Mouse (Mus musculus): ENCODE measurements at regions not wholly inside any gene's neighbourhood (a gene's known extent, or its start where the extent isn't known, plus 50 kb on each side); places are given as distances from the start of the nearest gene placed in this dataset.
A peak's percentile ranks its signal among the peaks of the same experiment; 100 is the strongest.

DNA sequence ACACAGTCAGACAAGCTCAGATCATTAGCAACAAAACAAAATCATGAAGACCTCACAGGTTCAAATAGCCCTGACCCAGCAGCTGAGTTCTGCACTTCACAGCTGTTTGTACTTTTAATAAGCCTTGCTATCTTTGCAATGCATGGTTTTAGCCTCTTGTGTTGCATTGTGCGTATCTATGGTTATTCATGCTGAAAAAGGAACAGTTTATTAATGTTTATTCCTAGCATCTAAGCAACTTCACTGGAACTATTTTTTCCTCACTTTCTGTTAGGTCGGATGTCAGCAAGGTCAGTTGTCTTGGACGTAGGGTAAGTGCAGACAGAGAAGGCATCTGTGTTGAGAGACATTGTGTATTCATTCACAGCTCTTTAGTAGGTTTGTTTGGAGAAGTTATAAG lies 107.3 kb upstream of the Ccn2 start:
- no peak for DNase-seq
- intact Hi-C loops (cut with DNase I; ENCODE audit: low total_unique reads) = no loop called here

DNA sequence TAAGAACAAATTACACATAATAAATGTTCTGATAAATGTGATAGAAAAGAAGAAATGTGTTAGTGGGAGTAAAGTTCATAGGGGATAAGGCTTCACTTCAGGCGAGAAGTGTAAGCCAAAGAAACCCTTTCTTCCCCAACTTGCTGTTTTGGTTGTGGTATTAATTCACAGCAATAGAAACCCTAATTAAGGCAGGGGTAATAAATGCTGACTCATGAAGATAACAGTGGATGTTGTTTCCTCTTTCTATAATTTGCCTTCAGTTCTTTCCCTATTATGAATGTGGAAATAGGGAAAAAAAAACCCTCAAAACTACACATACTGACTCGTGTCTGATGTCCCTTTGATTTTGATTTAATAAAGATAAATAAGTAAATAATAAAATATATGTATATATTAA lies 104.8 kb upstream of the Ccn2 start:
- intact Hi-C loops (cut with DNase I; ENCODE audit: low total_unique reads) = no loop called here
- DNase-seq = no peak

DNA sequence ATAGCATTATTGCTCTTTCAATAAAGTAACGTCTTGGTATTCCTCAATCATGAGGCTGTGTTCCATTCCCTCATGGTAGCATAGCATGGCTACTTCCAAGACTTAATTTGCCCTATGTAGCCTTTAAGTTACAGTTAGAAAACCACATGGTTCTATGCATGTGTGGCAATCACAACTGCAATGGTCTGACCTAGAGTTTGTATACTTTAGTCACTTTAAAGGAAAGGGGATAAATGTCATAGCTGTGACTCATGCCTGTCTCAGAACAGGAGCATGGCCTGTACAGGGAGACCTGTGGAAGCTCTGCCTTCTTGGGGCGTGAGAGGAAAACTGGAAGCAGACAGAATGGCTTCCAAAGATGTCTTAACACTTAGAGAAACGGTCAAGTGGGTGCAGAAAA lies 103.4 kb upstream of the Ccn2 start:
- DNase-seq = no peak
- intact Hi-C loops (cut with DNase I; ENCODE audit: low total_unique reads) = no loop called here

DNA sequence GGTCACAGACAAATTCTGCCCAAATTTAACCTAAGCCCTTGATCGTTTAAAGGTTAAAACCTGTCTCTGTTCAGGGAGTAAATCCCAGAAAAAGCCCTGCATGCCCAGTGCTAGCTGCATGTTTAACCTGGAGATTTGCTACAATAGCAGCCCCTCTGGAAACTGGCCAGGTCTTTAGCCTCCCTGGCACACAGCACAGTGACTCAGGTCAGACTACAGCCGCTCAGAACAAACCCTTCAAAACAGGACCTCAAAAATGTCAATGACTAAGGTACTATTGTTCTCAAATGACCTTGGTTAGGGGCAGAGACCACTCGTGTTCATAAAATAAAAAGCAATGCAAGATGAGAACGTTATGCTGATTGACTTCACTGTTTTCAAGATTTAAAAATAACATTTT lies 101.8 kb upstream of the Ccn2 start:
- DNase-seq = peak; percentile 16
- intact Hi-C loops (cut with DNase I; ENCODE audit: low total_unique reads) = no loop called here

DNA sequence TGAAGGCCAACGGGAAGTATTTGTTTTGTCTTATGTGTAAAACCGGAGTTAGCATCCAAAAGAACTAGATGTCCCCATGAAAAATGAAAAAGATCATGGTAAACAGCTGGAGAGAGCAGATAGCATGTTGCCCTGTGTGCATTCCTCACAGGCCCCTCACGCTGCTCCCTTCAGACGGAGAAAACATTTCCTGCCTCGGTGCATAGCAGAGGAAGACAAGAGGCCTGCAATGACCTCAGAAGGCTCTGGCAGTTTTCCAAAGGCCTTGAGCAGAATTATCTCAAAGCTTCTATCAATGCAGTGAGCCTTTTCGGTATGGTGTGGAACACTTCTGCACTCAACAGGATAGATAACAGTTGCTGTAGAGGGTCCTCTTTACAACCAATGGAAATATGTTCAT lies 101.3 kb upstream of the Ccn2 start:
- peak; percentile 19 for DNase-seq
- intact Hi-C loops (cut with DNase I; ENCODE audit: low total_unique reads) = no loop called here

DNA sequence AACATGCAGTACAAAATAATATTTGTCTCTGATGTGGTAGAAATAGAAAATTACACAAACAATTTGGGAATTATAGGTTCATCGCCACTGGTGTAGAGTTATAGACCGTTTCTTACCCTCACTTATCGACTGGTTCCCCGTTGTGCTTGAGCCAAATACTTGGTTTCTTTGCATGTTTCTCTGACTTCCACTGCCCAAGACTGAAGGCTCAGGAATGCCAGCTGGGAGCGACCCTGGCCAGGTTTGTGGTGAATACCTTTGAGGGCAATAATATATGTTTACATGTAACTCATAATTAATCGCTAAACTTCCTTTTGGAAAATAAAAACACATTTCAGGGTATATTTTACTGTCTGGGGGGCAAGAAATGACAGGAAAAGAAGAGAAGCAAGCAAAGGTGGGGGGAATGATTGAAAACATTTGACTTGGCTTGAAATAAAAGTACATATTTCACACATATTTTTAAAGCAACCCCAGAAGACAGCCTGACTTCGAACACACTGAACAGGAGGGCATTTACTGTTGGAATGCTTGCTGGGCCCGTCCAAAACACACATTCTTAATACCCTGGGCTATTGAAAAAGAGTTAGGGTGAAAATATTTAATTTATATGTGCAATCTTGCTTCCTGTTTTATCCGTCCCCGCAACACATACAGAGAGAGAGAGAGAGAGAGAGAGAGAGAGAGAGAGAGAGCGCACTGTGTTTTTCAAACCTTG lies 75.3 kb upstream of the Ccn2 start:
- intact Hi-C loops (cut with DNase I; ENCODE audit: low total_unique reads) = no loop called here
- DNase-seq = no peak

DNA sequence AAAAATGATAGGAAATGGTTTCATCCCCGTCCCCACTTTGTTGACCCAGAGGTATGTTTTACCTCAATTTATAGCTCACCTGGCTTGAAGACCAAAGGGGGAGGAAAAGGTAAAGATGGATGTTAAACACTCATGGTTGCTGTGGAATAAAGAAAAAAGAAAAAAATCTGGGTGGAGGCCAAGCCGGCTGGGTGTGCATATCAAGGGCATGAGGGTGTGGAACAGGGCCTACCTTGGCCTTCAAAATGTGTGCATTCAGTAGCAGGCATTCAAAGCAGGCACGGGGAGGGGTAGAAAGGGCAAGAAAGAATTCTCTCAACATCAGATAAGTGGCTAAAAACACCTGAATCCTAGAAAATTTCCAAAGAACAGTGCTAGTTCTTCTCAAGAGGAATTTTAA lies 74.7 kb upstream of the Ccn2 start:
- intact Hi-C loops (cut with DNase I; ENCODE audit: low total_unique reads) = no loop called here
- no peak for DNase-seq

DNA sequence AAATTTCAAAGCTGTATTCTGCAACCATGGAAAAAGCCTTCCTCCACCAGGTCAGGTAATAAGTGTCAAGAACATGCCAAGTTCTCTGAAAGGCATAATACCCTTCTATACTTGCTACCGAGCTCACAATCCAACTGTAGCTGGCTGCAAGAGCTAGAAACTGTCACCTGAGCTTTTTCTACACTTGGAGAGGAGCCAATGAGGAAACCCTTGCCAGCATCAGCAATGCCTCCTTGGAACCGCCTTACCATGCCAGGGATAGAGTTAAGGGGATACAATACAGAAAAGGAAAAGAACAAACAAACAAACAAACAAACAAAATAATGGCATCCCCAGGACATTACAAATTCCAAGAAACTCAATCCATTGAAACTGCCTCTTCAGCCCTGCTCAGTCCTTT lies 62.5 kb upstream of the Ccn2 start:
- no peak for DNase-seq
- intact Hi-C loops (cut with DNase I; ENCODE audit: low total_unique reads) = no loop called here

DNA sequence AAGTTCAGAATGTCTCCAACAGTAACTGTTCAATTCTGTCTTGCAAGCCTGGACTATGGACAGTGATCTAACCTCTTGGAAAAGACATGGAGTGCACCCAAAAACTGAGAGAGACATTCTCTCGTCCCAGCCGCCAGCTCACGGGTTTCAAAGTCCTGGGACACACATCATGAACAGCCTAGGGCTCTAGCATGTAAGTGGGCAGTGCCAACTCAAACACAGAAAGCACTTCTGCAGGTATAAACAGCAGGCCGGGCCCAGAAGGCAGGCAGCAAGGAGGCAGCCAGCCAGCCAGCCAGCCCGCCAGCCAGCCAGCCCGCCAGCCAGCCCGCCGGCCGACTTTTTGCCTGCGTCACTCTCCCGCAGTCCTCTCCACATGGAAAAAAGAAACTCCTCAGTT lies 60.3 kb upstream of the Ccn2 start:
- DNase-seq = peak; percentile 7
- intact Hi-C loops (cut with DNase I; ENCODE audit: low total_unique reads) = no loop called here

DNA sequence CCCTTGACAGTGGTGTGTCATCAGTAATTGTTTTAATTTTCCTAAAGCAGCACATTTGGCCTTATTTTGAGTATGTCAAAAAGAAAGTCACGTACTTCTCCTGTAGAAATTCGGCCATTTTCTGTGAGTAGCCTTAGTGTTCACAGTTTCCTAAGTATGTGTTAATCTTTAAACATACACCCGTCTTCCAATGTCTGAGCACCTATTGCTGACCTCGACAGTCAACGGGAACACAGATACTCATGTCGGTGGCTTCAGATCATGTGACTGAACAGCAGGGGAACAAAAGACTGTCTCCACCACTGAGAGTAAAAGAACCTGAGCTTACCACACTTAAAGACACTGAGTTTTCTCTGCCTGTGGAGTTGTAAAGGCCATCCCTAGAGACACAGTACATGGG lies 59.8 kb upstream of the Ccn2 start:
- DNase-seq = no peak

DNA sequence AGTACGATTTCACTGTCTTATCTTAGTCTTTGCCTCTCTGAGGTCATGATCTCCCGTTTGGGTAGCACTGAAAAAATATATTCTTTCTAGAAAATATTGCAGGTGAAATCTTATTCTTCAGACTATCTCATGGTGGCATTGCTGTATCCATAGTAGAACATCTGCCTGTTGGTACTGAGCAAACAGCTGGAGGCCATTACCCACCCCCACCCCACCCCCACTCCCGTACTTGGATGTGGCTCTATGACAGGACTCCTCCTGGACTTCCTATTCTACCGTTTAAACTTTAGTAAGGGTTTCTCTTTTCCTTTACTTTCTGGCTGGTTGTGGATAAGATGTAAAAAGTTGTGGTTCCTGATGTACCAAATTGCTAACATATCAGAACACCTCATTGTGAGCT lies 53.3 kb upstream of the Ccn2 start:
- no peak for DNase-seq
- intact Hi-C loops (cut with DNase I; ENCODE audit: low total_unique reads) = no loop called here

More for the DNA sequence above, 59.8 kb upstream of the Ccn2 start:
- intact Hi-C loops (cut with DNase I; ENCODE audit: low total_unique reads) = no loop called here

Data from gastrocnemius, postnatal 14 days (tissue).